Mouse (Mus musculus) hindbrain, embryonic 15.5 days (tissue): ENCODE measurements around the gene Irf5. TPM values are rescaled to one million over a fixed set of nuclear protein-coding genes. Genes with fewer than 3 reads are reported as not detected.
A peak's percentile ranks its signal among the peaks of the same experiment; 100 is the strongest.

Experiments used
- ATAC-seq: fragments of 200-750 bp; cut with Nextera tagmentation; 2 replicates; pipeline ENCODE4 v1.8.0; 2017; ENCODE audit warnings: low read depth, moderate number of reproducible peaks, moderate TSS enrichment; ENCODE audit not compliant: low FRiP score
- H3K27ac ChIP-seq: fragments of 300-500 bp; sonication (generic); replicated peaks from 2 replicates; pipeline ENCODE4 v1.5.1; 2015; ENCODE audit warnings: mild to moderate bottlenecking, inconsistent platforms
- H3K27me3 ChIP-seq: fragments of 300-500 bp; sonication (generic); 2 replicates; pipeline ENCODE4 v1.6.1; 2015; ENCODE audit warnings: control low read depth, inconsistent platforms
- H3K36me3 ChIP-seq: fragments of 300-500 bp; sonication (generic); 2 replicates; pipeline ENCODE4 v1.6.1; 2015; ENCODE audit warnings: control low read depth, inconsistent platforms
- H3K4me1 ChIP-seq: fragments of 300-500 bp; sonication (generic); replicated peaks from 2 replicates; pipeline ENCODE4 v1.6.1; 2015; ENCODE audit warnings: control low read depth, inconsistent platforms
- H3K4me2 ChIP-seq: fragments of 300-500 bp; sonication (generic); 2 replicates; pipeline ENCODE4 v1.6.1; 2015; ENCODE audit warnings: moderate library complexity, mild to moderate bottlenecking, inconsistent platforms
- H3K4me3 ChIP-seq: fragments of 300-500 bp; sonication (generic); 2 replicates; pipeline ENCODE4 v1.5.1; 2015; ENCODE audit warnings: mild to moderate bottlenecking, inconsistent platforms
- H3K9ac ChIP-seq: fragments of 300-500 bp; sonication (generic); 2 replicates; pipeline ENCODE4 v1.6.1; 2015; ENCODE audit warnings: inconsistent platforms
- H3K9me3 ChIP-seq: fragments of 300-500 bp; sonication (generic); 2 replicates; pipeline ENCODE4 v1.6.1; 2016; ENCODE audit warnings: control low read depth, inconsistent platforms
- WGBS: fragments of 180-500 bp; shearing (Covaris S2); methylation state at CpG from one replicate; pipeline ENCODE4 v1.1.7; 2015; 5-methylcytosine and 5-hydroxymethylcytosine counted together
- polyA plus RNA-seq: library from polyadenylated mRNA; unstranded; fragments of >200 nt; fragmentation: Nextera tagmentation; extraction: Ambion mirVana; gene quantifications from 2 replicates; pipeline ENCODE4 v1.2.1, GENCODE M21; 2015

Gene Irf5
- polyA plus RNA-seq, 1 experiment from 2014 or later, result 1.7 TPM

GRCm38 (mm10) chr6:29506834-29507233 lies 19.6 kb upstream of the Irf5 start:
- peaks cover 16% of the 10 kb centered on the region; the same call in 1 of the 2 replicates for H3K27me3 ChIP-seq
- peak overlapping the region; percentile 48 for H3K4me3 ChIP-seq
- WGBS, result 24% methylated on average over 8 of the region's 8 CpGs
- H3K4me2 ChIP-seq, result peak overlapping the region; percentile 70
- peaks cover 11% of the 10 kb centered on the region for H3K4me1 ChIP-seq
- H3K9me3 ChIP-seq, result no peaks in the 10 kb centered on the region
- H3K27ac ChIP-seq, result no peak overlapping the region
- no peak overlapping the region for H3K9ac ChIP-seq
- no peak for ATAC-seq
- H3K36me3 ChIP-seq, result no peaks in the 10 kb centered on the region

DNA sequence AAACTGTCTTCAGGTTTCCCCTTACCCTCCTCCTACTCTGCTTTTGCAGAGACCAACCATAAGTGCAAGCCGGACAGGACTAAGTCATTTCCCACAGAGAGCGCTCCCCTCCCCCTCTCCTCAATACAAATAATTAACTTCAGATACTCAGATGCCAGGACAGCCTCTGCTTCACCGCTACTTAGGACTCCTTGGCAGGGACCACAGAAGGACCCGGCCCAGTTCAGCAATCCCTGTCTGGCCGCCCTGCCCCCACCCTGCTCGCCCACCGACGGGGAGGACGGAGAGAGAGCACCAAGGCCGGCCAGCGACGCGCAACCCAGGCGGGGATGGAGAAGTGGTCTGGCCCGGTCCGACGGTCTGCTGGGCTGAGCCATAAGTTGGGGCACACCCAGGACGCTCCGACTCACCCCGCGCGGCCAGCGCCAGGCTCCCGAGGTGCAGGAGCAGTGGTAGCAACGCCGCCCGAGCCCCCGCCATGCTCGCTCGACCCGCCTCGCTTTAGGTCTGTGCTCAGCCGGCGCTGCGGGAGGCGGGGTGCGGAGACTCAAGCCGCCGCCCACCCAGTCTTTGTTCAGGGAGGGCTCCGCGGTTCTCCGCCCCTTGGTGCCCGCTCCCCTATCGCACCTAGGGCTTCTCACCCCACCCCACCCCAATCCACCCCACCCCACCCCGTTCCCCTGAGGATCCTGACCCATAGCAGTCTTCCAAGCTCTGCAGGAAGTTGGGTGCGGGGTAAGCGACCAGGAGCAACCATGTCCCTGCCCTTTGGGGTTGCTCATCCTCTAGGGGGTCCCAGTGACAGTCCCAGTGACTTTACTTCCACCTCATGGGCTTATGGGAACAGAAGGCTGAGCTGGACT lies 18.7 kb upstream of the Irf5 start, which contains the start of gene Kcp:
Kcp (minus strand) TSS at position 506 of the 863 bp plus-strand sequence.
- Histone ChIP-seq H3K4me3 (peak within 1 kb of the TSS; percentile 48), H3K4me1 (peaks cover 11% of the 10 kb centered on the region), H3K4me2 (peak within 1 kb of the TSS; percentile 70), H3K9me3 (no peaks in the 10 kb centered on the region), H3K27me3 (peaks cover 16% of the 10 kb centered on the region; the same call in 1 of the 2 replicates), H3K27ac (no peak within 1 kb of the TSS), H3K36me3 (no peaks in the 10 kb centered on the region), H3K9ac (peak within 1 kb of the TSS; percentile 45)
- under 1% methylated on average over 46 of the region's 47 CpGs for WGBS
- peak; percentile 65 for ATAC-seq

DNA sequence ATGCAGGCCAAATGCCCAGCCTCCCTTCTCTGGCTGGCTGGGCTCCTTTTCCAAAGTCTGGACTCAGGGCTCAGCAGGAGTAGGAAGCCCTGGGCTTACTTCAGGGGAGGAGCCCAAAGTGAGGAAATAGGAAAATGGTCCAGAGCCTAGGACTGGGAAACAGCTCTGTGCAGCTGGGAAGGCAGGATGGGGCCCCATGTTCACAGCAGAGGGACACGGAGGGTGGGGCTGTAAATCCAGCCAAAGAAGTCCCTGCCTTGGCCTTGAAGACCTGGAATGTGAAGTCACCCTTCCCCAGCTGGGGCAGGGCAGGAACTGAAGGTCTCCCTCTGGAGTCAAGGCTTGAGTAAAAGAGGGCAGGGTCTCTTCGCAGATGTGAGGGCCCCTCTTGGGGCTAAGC lies 17.3 kb upstream of the Irf5 start:
- Histone ChIP-seq H3K9ac (no peak overlapping the region), H3K27ac (no peak overlapping the region), H3K36me3 (no peaks in the 10 kb centered on the region), H3K4me1 (peaks cover 16% of the 10 kb centered on the region), H3K27me3 (peaks cover 16% of the 10 kb centered on the region; the same call in 1 of the 2 replicates), H3K9me3 (no peaks in the 10 kb centered on the region), H3K4me2 (no peak overlapping the region), H3K4me3 (no peak overlapping the region)
- no peak for ATAC-seq
- 48% methylated on average over 2 of the region's 2 CpGs for WGBS

- 2% methylated on average over 11 of the region's 11 CpGs for WGBS
- Histone ChIP-seq H3K9me3 (no peaks in the 10 kb centered on the region), H3K4me3 (peak overlapping the region; percentile 22), H3K4me2 (peak overlapping the region; percentile 57), H3K27me3 (peaks cover 7% of the 10 kb centered on the region; the same call in 1 of the 2 replicates), H3K4me1 (peaks cover 6% of the 10 kb centered on the region), H3K36me3 (no peaks in the 10 kb centered on the region), H3K9ac (no peak overlapping the region; the same call in 1 of the 2 replicates), H3K27ac (no peak overlapping the region)
- ATAC-seq, result peak; percentile 65
Observed at GRCm38 (mm10) chr6:29513284-29513683, 13.1 kb upstream of the Irf5 start.

GRCm38 (mm10) chr6:29517139-29517538 lies 9.3 kb upstream of the Irf5 start:
- H3K4me1 ChIP-seq, result peaks cover 6% of the 10 kb centered on the region
- 6% methylated on average over 5 of the region's 5 CpGs for WGBS
- no peak overlapping the region for H3K4me3 ChIP-seq
- H3K4me2 ChIP-seq, result no peak overlapping the region
- no peaks in the 10 kb centered on the region for H3K36me3 ChIP-seq
- ATAC-seq, result peak; percentile 5; the same call in 1 of the 2 replicates
- H3K9me3 ChIP-seq, result no peaks in the 10 kb centered on the region
- H3K9ac ChIP-seq, result no peak overlapping the region
- no peak overlapping the region for H3K27ac ChIP-seq
- H3K27me3 ChIP-seq, result peaks cover 7% of the 10 kb centered on the region; the same call in 1 of the 2 replicates

DNA sequence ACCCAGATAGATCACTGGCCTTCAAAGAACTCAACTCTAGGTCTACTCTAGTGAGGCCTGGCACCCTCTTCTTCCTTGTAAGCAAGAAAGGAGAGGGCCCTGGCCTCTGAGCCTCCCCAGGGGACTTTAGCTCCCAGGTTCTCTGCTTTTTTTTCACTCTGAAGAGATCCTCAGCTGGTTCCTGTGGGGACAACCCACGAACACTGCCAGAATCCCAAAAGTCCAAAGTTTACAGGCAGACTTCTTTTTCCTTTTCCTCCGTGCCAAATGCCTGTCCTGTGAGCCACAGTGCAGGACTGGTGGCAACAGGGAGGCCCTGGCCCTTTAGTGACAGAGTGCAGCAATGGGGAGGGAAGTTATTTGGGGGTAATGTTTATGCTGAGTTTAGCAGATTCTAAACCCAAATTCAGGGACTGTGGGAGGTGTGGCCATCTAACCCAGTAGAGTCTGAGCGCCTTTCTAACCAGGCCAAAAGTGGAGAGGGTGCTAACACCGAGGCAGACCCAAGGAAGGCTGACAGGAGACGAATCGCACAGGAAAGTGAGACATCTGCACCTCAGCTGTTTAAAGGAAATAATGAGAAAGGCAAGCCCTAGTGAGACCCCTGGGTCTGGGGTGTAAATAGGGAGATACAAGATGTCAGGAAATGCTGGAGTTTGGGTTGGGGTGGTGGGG lies 3.7 kb upstream of the Irf5 start:
- Histone ChIP-seq H3K27me3 (peaks cover 14% of the 10 kb centered on the region), H3K4me2 (no peak overlapping the region), H3K36me3 (no peaks in the 10 kb centered on the region), H3K27ac (no peak overlapping the region), H3K9me3 (no peaks in the 10 kb centered on the region), H3K9ac (no peak overlapping the region), H3K4me3 (no peak overlapping the region), H3K4me1 (peaks cover 19% of the 10 kb centered on the region)
- 77% methylated on average over 6 of the region's 6 CpGs for WGBS
- ATAC-seq, result no peak

- Histone ChIP-seq H3K4me1 (peaks cover 23% of the 10 kb centered on the region), H3K27ac (no peak overlapping the region), H3K4me3 (no peak overlapping the region), H3K4me2 (no peak overlapping the region), H3K27me3 (peaks cover 21% of the 10 kb centered on the region), H3K36me3 (no peaks in the 10 kb centered on the region), H3K9ac (no peak overlapping the region), H3K9me3 (no peaks in the 10 kb centered on the region)
- ATAC-seq, result no peak
- 83% methylated on average over 12 of the region's 12 CpGs for WGBS
Observed at GRCm38 (mm10) chr6:29523301-29524033, 3.0 kb upstream of the Irf5 start.

- WGBS, result 74% methylated on average over 6 of the region's 6 CpGs
- H3K9me3 ChIP-seq, result no peaks in the 10 kb centered on the region
- H3K27me3 ChIP-seq, result peaks cover 27% of the 10 kb centered on the region
- H3K9ac ChIP-seq, result no peak overlapping the region
- H3K36me3 ChIP-seq, result no peaks in the 10 kb centered on the region
- no peak overlapping the region for H3K4me2 ChIP-seq
- H3K4me1 ChIP-seq, result peaks cover 23% of the 10 kb centered on the region
- no peak for ATAC-seq
- no peak overlapping the region for H3K27ac ChIP-seq
- no peak overlapping the region for H3K4me3 ChIP-seq
Observed at GRCm38 (mm10) chr6:29524034-29524489, 2.4 kb upstream of the Irf5 start.

DNA sequence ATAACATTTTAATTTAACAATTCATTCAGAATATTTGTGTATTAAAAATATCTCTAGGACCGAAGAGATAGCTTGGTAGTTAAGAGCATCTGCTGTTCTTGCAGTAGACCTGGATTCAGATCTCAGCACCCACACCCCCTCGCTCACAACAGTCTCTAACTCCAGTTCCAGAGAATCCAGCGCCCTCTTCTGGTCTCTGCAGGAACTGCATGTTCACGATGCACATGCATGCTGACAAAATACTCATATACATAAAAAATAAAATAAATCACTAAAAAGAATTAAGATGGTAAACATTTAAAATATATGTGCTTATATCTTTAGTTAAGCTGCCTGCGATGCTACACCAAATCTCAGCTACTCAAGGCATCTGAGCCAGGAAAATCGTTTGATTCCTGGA lies 1.2 kb upstream of the Irf5 start:
- no peak overlapping the region for H3K27ac ChIP-seq
- H3K9ac ChIP-seq, result no peak overlapping the region
- no peaks in the 10 kb centered on the region for H3K36me3 ChIP-seq
- H3K27me3 ChIP-seq, result peaks cover 39% of the 10 kb centered on the region
- no peak overlapping the region for H3K4me3 ChIP-seq
- H3K9me3 ChIP-seq, result no peaks in the 10 kb centered on the region
- no peak overlapping the region for H3K4me2 ChIP-seq
- WGBS, result 71% methylated on average over 6 of the region's 6 CpGs
- H3K4me1 ChIP-seq, result peaks cover 23% of the 10 kb centered on the region
- no peak for ATAC-seq

DNA sequence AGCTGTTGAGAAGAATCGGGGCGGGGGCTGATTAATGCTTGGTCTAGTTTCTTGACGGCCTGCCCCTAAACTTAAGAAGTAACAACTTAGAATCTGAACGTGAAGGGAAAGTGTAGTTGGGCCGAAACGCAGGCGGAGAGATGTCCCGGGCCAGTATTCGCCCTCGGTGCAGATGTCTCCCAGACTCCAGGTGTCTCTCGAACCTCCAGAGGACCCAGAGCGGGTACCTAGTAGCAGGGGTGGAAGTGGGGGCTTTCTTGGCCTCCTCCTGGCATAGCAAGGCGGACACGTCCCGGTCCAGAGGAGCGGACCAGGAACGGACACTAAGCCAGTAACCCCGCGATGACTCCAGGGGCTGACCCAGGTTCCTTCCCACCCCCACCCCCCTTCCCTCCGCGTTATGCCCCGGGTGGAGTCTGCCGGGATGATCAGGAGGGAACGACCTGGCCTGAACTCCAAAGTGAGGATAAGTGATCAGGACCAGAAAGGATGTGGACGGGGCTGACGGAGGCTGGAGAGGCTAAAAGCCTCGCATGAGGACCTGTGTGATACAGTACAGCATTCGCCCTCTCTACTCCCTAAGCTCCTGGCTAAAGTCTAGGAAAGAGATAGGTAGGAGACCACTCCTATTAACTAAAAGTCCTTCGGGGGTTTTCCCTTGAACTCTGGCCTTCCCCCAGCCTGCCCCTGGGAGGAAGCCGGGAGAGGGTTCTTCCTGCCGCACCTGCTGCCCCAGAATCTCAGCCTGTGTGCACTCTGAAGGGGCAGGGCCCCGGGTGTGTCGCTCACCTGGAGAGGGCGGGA lies 1.1 kb downstream of the Irf5 start:
- Histone ChIP-seq H3K27ac (no peak overlapping the region), H3K27me3 (peaks cover 41% of the 10 kb centered on the region), H3K36me3 (no peaks in the 10 kb centered on the region), H3K4me2 (peak overlapping the region; percentile 86), H3K4me1 (peaks cover 23% of the 10 kb centered on the region), H3K4me3 (peak overlapping the region; percentile 45), H3K9ac (no peak overlapping the region), H3K9me3 (no peaks in the 10 kb centered on the region)
- WGBS, result 4% methylated on average over 34 of the region's 34 CpGs
- no peak for ATAC-seq

DNA sequence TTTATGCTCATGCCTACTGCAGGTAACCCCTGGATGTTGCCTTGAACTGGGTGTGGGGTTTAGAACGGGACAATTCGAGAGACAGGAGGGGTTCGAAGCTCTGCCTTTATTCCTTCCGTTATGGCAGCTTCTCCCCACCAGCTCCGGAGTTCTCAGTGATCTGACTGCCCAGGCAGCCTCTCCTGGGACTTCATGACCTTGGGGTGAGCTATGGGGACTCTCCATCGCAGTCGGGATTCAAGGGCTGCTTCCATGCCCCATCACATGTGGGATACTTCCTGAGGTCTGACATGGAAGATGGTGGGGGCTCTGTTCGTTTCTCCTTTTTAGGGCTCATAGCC lies 1.7 kb downstream of the Irf5 start:
- H3K4me3 ChIP-seq, result no peak overlapping the region; the same call in 1 of the 2 replicates

More for the DNA sequence above, 1.7 kb downstream of the Irf5 start:
- Histone ChIP-seq H3K36me3 (no peaks in the 10 kb centered on the region), H3K27ac (no peak overlapping the region), H3K27me3 (peaks cover 40% of the 10 kb centered on the region), H3K4me2 (0 out of 2 replicates have a peak overlapping the region, but pooled peaks have one; percentile 86), H3K4me1 (peaks cover 23% of the 10 kb centered on the region), H3K9me3 (no peaks in the 10 kb centered on the region), H3K9ac (no peak overlapping the region)
- no peak for ATAC-seq
- WGBS, result 11% methylated on average over 8 of the region's 8 CpGs
